Mouse (Mus musculus) cortical plate, adult 2 months (tissue): ENCODE results near the gene Tprgl.

Experiments used
- CTCF ChIP-seq: fragments of 200-500 bp; IDR thresholded peaks from 2 replicates; pipeline ENCODE4 v1.5.1; 2011; ENCODE audit warnings: mild to moderate bottlenecking, control low read depth, low read length; ENCODE audit not compliant: insufficient read depth; ENCODE audit errors: extremely low read depth
- POLR2A ChIP-seq: fragments of 200-500 bp; IDR thresholded peaks from 2 replicates; pipeline ENCODE4 v1.6.1; 2011; ENCODE audit warnings: mild to moderate bottlenecking, low read length, control low read depth; ENCODE audit not compliant: insufficient read depth; ENCODE audit errors: extremely low read depth

GRCm38 (mm10) chr4:154122374-154122773 lies 38.1 kb downstream of the Tprgl start:
- no peak for TF ChIP-seq CTCF
- no peak for TF ChIP-seq POLR2A
